Mouse (Mus musculus): ENCODE data around the gene Ltbp2. TPM values are rescaled to one million over a fixed set of nuclear protein-coding genes. Genes with fewer than 3 reads are reported as not detected.

Ltbp2 gene
- total RNA-seq (2023), result 0.60 TPM in 1 of 2 replicates, not detected in the other

GRCm38 (mm10) chr12:84876481-84877121 lies at the start of gene Ltbp2:
Gene Ltbp2 (minus strand): TSS chr12:84876532.

GRCm38 (mm10) chr12:84772726-84773441 lies 103.4 kb downstream of the Ltbp2 start, which contains the start of the genes Npc2 and Isca2:
Gene Npc2 (minus strand): TSS chr12:84773152.
Gene Isca2 (plus strand): TSS chr12:84773251.

Other genes with a start within 250 kb of the Ltbp2 start
- not detected in 2 replicates for gene Vrtn, start 235.5 kb downstream of the Ltbp2 start, total RNA-seq (2023)
- gene Syndig1l, start 177.7 kb downstream of the Ltbp2 start, total RNA-seq (2023), result not detected in 2 replicates
- gene Npc2, start 103.4 kb downstream of the Ltbp2 start, total RNA-seq (2023), result 94.5 and 106 TPM in 2 replicates
- gene Isca2, start 103.3 kb downstream of the Ltbp2 start, total RNA-seq (2023), result 30.6 and 31.4 TPM in 2 replicates
- gene Fcf1, start 94.4 kb upstream of the Ltbp2 start, total RNA-seq (2023), result 43.6 and 46.4 TPM in 2 replicates
- gene Arel1, start 94.4 kb upstream of the Ltbp2 start, total RNA-seq (2023), result 30.3 and 38.4 TPM in 2 replicates
- gene Ylpm1, start 119.8 kb upstream of the Ltbp2 start, total RNA-seq (2023), result 23.5 and 29.3 TPM in 2 replicates
- 3.4 and 3.8 TPM in 2 replicates for gene Prox2, start 234.2 kb upstream of the Ltbp2 start, total RNA-seq (2023)
- 357 and 450 TPM in 2 replicates for gene Dlst, start 234.3 kb upstream of the Ltbp2 start, total RNA-seq (2023)